In genomic region chr5:121096744-121097143, GRCm38 (mm10) we compare ENCODE assay signal across 34 mouse cellular contexts.
"Had no signal": no experiment of that assay in that cellular context is flagged by ENCODE, and none has a peak within 500 bp of the region (broad histone marks: within the 10 kb centered on the region; RNA-seq: fewer than 3 reads in every experiment).

No protein-coding gene starts in this region.

- ATAC-seq: hindbrain, embryonic 16.5 days; hindbrain, postnatal 0 days; inflammation-experienced regulatory T-cells, adult 6 months; intestine, embryonic 15.5 days; intestine, embryonic 16.5 days; intestine, postnatal 0 days had no signal

- H3K9ac ChIP-seq: heart, embryonic 12.5 days; heart, embryonic 13.5 days; heart, embryonic 15.5 days; hindbrain, embryonic 12.5 days; hindbrain, embryonic 13.5 days; hindbrain, embryonic 14.5 days; hindbrain, embryonic 15.5 days; intestine, embryonic 15.5 days; kidney, embryonic 15.5 days had no signal

- H3K4me1 ChIP-seq: heart, embryonic 10.5 days; heart, embryonic 12.5 days; heart, embryonic 13.5 days; heart, embryonic 15.5 days; intestine, embryonic 15.5 days; kidney, embryonic 15.5 days had no signal

- H3K4me3 ChIP-seq: heart, embryonic 10.5 days; heart, embryonic 12.5 days; heart, embryonic 13.5 days; heart, embryonic 15.5 days; hindbrain, embryonic 10.5 days; hindbrain, embryonic 12.5 days; hindbrain, embryonic 13.5 days; hindbrain, embryonic 15.5 days; intestine, embryonic 15.5 days; kidney, embryonic 15.5 days; layer of hippocampus, adult 2 months had no signal

- H3K27me3 ChIP-seq: heart, embryonic 12.5 days; heart, embryonic 15.5 days; hindbrain, embryonic 12.5 days; hindbrain, embryonic 13.5 days; hindbrain, embryonic 15.5 days; intestine, embryonic 15.5 days; kidney, embryonic 15.5 days had no signal

- H3K36me3 ChIP-seq: heart, embryonic 10.5 days; heart, embryonic 12.5 days; heart, embryonic 13.5 days; heart, embryonic 15.5 days; hindbrain, embryonic 10.5 days; hindbrain, embryonic 12.5 days; hindbrain, embryonic 13.5 days; hindbrain, embryonic 15.5 days; intestine, embryonic 15.5 days; kidney, embryonic 15.5 days had no signal

- DNase-seq: heart, postnatal 10 days; heart, postnatal 14 days; heart, postnatal 36 days; heart, postnatal 4 days; kidney, adult 11 months; kidney, adult 18-20 months; kidney, adult 2 months; kidney, adult 9 months; kidney, postnatal 10 days; kidney, postnatal 14 days; kidney, postnatal 25 days; kidney, postnatal 36 days; kidney, postnatal 4 days; layer of hippocampus, adult 9-11 months; layer of hippocampus, postnatal 36 days had no signal

- H3K9me3 ChIP-seq: heart, embryonic 10.5 days; heart, embryonic 13.5 days; heart, embryonic 15.5 days; hindbrain, embryonic 10.5 days; hindbrain, embryonic 12.5 days; hindbrain, embryonic 13.5 days; hindbrain, embryonic 15.5 days; intestine, embryonic 15.5 days; kidney, embryonic 15.5 days had no signal

- H3K27ac ChIP-seq: heart, embryonic 10.5 days; heart, embryonic 13.5 days; heart, embryonic 15.5 days; hindbrain, embryonic 10.5 days; hindbrain, embryonic 12.5 days; hindbrain, embryonic 13.5 days; hindbrain, embryonic 14.5 days; hindbrain, embryonic 15.5 days; hindbrain, postnatal 0 days; intestine, embryonic 15.5 days; kidney, embryonic 15.5 days; kidney, postnatal 0 days; layer of hippocampus, adult 2 months had no signal

- H3K4me2 ChIP-seq: heart, embryonic 11.5 days; heart, embryonic 12.5 days; heart, embryonic 13.5 days; heart, embryonic 15.5 days; hindbrain, embryonic 12.5 days; hindbrain, embryonic 13.5 days; hindbrain, embryonic 14.5 days; hindbrain, embryonic 15.5 days; intestine, embryonic 15.5 days; kidney, embryonic 15.5 days had no signal
